Mouse (Mus musculus) right cerebral cortex, postnatal 14 days (tissue): ENCODE measurements at regions not wholly inside any gene's neighbourhood (a gene's known extent, or its start where the extent isn't known, plus 50 kb on each side); places are given as distances from the start of the nearest gene placed in this dataset.

Source experiments
- DNase-seq: peaks from one replicate; pipeline ENCODE4 v3.0.0; 2022

DNA sequence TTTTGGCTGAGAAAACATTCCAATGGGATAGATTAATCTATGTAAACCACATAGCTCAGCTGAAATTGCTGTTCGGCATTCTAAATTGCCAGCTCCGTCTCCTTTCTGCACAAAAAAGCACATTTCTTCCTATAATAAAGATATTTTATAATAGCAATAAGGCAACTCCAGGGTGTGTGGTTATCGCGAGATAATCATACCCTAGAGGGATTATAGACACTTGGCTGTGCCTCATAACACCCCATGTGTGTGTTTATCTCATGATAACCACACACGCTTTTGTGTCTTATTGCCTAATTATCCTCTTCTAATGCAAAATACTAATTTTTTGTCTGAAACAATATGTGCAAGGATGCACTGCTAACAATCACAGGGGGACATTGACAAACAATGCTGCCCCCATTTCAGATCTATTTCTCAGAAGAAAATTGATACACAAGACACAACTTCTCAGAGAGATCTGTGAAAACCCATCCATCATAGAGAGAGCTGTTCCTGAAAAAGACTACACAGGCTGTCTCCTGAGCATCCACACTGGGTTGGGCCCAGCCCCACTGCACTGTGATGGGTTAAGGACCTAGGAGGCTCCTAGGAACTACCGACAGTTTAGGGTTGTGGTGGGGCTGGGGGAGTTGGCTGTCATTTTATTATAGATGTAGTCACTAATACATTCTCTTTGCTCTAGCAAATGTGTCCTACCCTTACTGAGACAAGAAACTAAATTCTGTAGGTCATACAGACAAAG lies 454.7 kb upstream of the BC052040 start:
- no peak for DNase-seq

DNA sequence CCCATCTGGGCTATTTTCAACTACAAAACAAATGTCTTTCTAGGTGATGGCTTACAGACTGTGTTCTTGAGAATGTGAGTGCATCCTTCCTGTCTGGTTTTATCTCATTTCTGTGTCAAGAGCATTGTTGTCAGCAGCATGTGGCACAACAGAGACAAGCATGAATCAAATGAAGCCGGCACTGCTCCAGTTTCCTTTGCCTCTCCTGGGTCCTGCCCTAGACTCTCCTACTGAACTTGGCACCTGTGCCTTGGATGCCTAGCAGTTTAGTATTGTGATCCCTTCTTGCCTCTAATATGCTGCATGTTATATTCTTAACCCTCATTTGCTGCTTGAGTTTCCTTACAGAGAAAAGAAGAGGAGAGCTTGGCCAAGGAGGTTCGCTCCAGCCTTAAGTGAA lies 449.8 kb upstream of the BC052040 start:
- no peak for DNase-seq

DNA sequence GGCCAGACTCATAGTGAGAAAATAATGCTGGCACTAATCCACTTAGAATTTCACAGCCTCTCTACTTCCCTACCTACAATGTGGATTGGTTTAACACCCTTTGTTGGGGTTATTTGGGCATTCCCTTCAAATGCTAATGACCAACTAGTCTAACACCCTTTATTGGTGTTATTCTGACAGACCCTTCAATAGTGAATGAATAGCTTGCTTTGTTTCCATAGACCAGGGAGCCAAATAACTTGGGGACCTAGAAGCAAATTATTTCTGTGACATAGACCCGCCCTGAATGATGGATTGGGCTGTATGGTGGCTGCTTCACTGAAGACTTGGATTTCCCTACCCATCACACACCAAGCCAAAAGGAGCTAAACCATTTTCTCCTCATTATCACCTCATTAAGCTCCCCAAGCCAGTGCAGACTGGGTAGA lies 449.3 kb upstream of the BC052040 start:
- DNase-seq = no peak

GRCm38 (mm10) chr2:115141416-115141815 lies 440.1 kb upstream of the BC052040 start:
- DNase-seq = no peak

- DNase-seq = no peak
These were observed 409.4 kb upstream of the BC052040 start for GRCm38 (mm10) chr2:115172111-115172510.

GRCm38 (mm10) chr2:115177076-115177475 lies 404.4 kb upstream of the BC052040 start:
- DNase-seq = no peak

- no peak for DNase-seq
These were observed 403.6 kb upstream of the BC052040 start for GRCm38 (mm10) chr2:115177896-115178295.

DNA sequence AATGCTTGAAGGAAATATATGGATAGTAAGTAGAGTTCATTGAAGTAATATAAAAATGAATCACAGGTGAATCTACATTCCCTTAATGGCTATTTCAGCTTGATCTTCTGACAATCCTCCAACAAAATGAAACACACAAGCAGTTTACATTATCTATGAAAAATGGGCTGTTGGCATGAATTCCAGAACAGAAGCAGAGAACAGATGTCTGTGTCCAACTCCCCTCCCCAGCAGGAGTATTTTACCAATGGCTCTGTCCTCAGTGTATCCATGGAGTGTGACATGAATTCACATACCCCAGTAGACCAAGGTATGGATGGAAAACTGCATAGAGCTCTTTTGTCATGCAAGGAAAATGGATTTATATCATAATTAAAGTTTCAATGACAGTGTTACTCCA lies 370.3 kb upstream of the BC052040 start:
- no peak for DNase-seq

DNA sequence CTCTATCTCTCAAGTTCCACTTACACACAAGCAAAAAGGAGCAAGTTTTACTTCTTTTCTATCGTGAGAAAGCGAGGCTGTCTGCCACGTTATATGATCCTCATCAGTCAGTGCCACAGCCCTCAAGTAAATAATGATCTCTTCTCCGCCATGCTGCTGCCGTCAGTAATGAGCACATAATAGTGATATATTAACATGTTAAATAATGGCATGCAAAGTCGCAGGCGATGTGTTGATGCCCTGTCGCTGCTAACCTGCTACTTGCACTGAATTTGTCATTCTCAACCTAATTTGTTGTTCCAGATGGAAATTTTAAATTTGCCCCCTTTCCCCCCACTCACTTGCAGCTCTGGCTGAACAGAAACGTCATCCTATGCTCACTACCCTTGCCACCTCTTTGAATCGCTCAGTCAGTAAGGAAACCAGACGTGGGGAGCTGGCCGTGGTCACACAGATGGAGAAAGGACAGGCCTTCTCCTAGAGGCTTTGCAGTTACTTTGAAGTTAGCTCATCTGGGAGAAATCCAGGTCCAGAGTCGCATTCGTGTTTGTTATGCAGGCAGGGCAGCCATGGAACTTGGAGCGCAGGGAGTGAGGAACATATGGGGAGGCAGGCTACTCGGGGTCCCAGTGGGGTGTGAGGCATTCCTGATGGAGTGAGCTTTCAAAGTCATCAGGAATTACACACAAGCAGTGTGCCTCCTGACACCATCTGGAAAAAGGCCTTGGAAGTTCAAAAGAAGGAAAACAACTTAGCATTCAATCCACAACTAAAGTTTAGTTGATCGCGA lies 368.1 kb upstream of the BC052040 start:
- no peak for DNase-seq

GRCm38 (mm10) chr2:115214292-115214691 lies 367.2 kb upstream of the BC052040 start:
- DNase-seq = no peak

DNA sequence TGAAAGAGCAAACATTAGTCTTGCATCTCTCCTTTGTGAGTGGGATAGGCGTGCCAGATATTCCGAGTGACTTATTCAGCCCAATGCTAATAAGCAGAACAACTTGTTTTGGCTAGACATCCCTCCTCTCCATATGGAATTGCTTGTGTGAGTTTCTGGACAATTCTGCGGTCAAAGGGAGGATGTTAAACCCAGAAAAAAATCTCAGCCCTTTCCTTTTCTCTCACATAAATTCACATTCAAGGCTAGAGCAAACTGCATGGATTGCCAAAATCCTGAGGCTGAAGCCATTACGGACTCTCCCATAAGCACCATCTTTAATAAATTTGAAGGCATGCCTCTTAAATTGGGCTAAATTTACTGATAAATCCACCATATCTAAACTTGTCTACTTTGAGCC lies 351.5 kb upstream of the BC052040 start:
- DNase-seq = no peak

- no peak for DNase-seq
These were observed 333.8 kb upstream of the BC052040 start for GRCm38 (mm10) chr2:115247673-115248072.

- no peak for DNase-seq
These were observed 331.3 kb upstream of the BC052040 start for GRCm38 (mm10) chr2:115250019-115250807.

DNA sequence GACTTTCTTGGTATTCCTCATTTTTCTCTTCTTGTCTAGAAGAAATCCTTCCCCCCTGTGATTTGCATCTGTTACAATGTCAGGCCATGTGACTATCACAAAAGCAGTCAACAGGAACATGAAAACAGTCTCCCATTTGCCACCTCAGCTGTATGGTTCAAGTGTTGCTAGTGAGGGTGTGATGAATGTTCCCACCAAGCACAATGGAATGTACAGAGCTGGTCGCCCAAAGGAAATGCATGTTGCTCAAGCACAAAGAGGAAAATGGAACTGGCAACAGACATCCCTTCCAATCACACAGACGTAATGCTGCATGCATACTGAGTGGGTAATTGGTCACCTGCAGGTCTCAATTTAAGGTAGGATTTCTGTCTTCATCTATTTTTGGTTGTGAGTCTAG lies 324.1 kb upstream of the BC052040 start:
- DNase-seq = no peak

- DNase-seq = no peak
These were observed 313.3 kb upstream of the BC052040 start for GRCm38 (mm10) chr2:115268247-115268646.

DNA sequence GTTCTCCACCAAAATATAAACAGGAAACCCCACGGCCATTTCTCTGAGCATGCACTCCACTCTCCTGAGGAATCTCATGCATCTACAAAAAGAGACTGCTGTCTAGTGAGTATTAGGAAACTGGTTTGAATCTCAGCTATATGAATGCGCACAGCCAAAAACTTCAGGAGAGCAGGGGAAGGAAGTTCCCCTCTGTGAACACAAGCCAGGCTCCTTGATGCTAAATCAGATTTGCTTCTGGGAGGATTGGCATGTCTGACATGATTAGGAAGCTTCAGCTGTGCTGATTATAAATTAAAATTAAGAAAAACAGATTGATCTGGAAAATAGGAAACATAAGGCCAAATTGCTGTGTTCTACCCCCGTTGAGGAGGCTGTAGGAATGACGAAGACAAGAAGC lies 304.1 kb upstream of the BC052040 start:
- DNase-seq = no peak

- DNase-seq = no peak
These were observed 288.5 kb upstream of the BC052040 start for GRCm38 (mm10) chr2:115293020-115293419.

GRCm38 (mm10) chr2:115297463-115297862 lies 284.1 kb upstream of the BC052040 start:
- no peak for DNase-seq

- DNase-seq = no peak
These were observed 274.3 kb upstream of the BC052040 start for GRCm38 (mm10) chr2:115307248-115307647.

- no peak for DNase-seq
These were observed 271.5 kb upstream of the BC052040 start for GRCm38 (mm10) chr2:115309856-115310631.

- no peak for DNase-seq
These were observed 263.0 kb upstream of the BC052040 start for GRCm38 (mm10) chr2:115318551-115318950.

- no peak for DNase-seq
These were observed 258.9 kb upstream of the BC052040 start for GRCm38 (mm10) chr2:115322582-115322981.

DNA sequence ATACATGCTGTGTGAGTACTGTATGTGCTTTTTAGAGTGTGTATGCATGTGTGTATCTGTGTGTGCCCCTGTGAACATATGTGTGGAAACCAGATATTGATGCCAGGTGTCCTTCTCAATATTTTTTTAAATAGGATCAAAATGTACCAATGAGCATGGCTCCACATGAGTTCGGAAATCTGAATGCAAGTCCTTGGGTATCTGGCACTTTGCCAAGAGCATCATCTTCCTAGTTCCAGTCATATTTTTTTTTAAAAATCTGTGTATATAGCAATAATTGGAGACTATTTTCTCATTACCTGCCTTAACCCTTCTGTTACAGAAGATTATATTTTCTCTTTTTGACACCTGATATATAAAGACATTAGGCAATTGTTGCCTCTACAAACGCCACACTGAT lies 255.0 kb upstream of the BC052040 start:
- DNase-seq = no peak
